Mouse (Mus musculus): ENCODE measurements around the gene Magi1. TPM values are rescaled to one million over a fixed set of nuclear protein-coding genes. Genes with fewer than 3 reads are reported as not detected.

Magi1 gene
- polyA plus RNA-seq, 1 experiment from 2014 or later, result 31.4 TPM

DNA sequence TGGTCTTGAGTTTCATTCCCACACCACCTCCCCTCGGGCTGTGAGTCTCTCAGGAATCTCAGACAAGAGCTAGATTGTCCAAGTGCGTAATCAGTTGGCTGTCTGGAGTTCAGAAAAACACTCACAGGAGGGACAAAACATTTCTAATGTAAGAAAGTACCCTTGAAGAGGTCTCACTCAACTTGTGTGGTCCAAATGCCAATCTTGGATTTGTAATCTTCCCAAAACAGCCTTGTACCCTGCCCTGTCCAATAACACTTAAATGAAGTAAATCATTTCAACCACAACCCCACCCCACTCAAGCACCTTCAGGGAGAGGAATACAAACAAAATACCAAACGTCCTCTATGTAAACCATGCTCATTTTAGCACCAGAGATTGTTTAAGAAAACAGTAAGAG, 82.8 kb downstream of the Magi1 start:
- Histone ChIP-seq H3K4me1 (ENCODE audit: control insufficient read depth, insufficient read depth, low read length) (no peaks in the 10 kb centered on the region), H3K27ac (ENCODE audit: low read depth, low read length) (no peak overlapping the region), H3K9me3 (ENCODE audit: control insufficient read depth, low read length) (no peaks in the 10 kb centered on the region), H3K27me3 (ENCODE audit: control insufficient read depth, insufficient read depth, low read length) (no peaks in the 10 kb centered on the region), H3K4me3 (ENCODE audit: low read depth, low read length) (no peak overlapping the region), H3K4me2 (ENCODE audit: low read depth, low read length) (no peak overlapping the region), H3K36me3 (ENCODE audit: control insufficient read depth, insufficient read depth, low read length) (no peaks in the 10 kb centered on the region), H3K9ac (replicated peaks; ENCODE audit: low read depth, low read length) (no peak overlapping the region)
- 66% methylated on average over 3 of the region's 3 CpGs for WGBS
- ATAC-seq (ENCODE audit: low read depth), result no peak

GRCm38 (mm10) chr6:94199696-94200095, 84.0 kb downstream of the Magi1 start:
- Histone ChIP-seq H3K9me3 (ENCODE audit: control insufficient read depth, low read length) (no peaks in the 10 kb centered on the region), H3K4me1 (ENCODE audit: control insufficient read depth, insufficient read depth, low read length) (no peaks in the 10 kb centered on the region), H3K4me3 (ENCODE audit: low read depth, low read length) (no peak overlapping the region), H3K27ac (ENCODE audit: low read depth, low read length) (no peak overlapping the region), H3K9ac (replicated peaks; ENCODE audit: low read depth, low read length) (no peak overlapping the region), H3K27me3 (ENCODE audit: control insufficient read depth, insufficient read depth, low read length) (no peaks in the 10 kb centered on the region), H3K4me2 (ENCODE audit: low read depth, low read length) (no peak overlapping the region), H3K36me3 (ENCODE audit: control insufficient read depth, insufficient read depth, low read length) (no peaks in the 10 kb centered on the region)
- no peak for ATAC-seq (ENCODE audit: low read depth)
- 92% methylated on average over 2 of the region's 2 CpGs for WGBS

DNA sequence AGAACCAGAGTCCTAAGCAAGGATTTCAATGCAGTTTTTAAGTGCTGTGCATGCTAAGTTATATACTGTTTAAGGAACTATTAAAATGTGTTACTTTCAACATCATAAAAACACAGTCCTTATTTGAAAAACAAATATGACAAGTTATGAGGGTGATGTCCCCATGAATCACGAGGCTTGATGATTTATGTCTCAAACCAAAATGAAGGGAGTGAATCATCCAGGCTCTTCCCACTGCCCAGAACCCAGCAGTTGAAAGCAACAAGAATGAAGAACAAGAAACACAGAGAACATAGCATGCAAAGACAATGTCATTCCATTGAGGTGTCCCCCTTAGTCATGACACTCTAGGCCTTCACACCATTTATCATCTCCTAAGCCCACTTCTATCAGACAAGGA, 85.9 kb downstream of the Magi1 start:
- no peak overlapping the region for H3K4me3 ChIP-seq (ENCODE audit: low read depth, low read length)
- no peaks in the 10 kb centered on the region for H3K27me3 ChIP-seq (ENCODE audit: control insufficient read depth, insufficient read depth, low read length)
- H3K9me3 ChIP-seq (ENCODE audit: control insufficient read depth, low read length), result no peaks in the 10 kb centered on the region
- H3K36me3 ChIP-seq (ENCODE audit: control insufficient read depth, insufficient read depth, low read length), result no peaks in the 10 kb centered on the region
- ATAC-seq (ENCODE audit: low read depth), result no peak
- H3K4me2 ChIP-seq (ENCODE audit: low read depth, low read length), result no peak overlapping the region
- H3K27ac ChIP-seq (ENCODE audit: low read depth, low read length), result no peak overlapping the region
- no peak overlapping the region for H3K9ac ChIP-seq (replicated peaks; ENCODE audit: low read depth, low read length)
- 80% methylated on average over 1 of the region's 1 CpGs for WGBS
- no peaks in the 10 kb centered on the region for H3K4me1 ChIP-seq (ENCODE audit: control insufficient read depth, insufficient read depth, low read length)

GRCm38 (mm10) chr6:94195303-94195911, 88.3 kb downstream of the Magi1 start:
- Histone ChIP-seq H3K36me3 (ENCODE audit: control insufficient read depth, insufficient read depth, low read length) (no peaks in the 10 kb centered on the region), H3K9ac (replicated peaks; ENCODE audit: low read depth, low read length) (no peak overlapping the region), H3K27ac (ENCODE audit: low read depth, low read length) (no peak overlapping the region), H3K27me3 (ENCODE audit: control insufficient read depth, insufficient read depth, low read length) (no peaks in the 10 kb centered on the region), H3K9me3 (ENCODE audit: control insufficient read depth, low read length) (no peaks in the 10 kb centered on the region), H3K4me1 (ENCODE audit: control insufficient read depth, insufficient read depth, low read length) (no peaks in the 10 kb centered on the region), H3K4me2 (ENCODE audit: low read depth, low read length) (no peak overlapping the region), H3K4me3 (ENCODE audit: low read depth, low read length) (no peak overlapping the region)
- 81% methylated on average over 14 of the region's 14 CpGs for WGBS
- ATAC-seq (ENCODE audit: low read depth), result no peak

- no peak overlapping the region for H3K4me2 ChIP-seq (ENCODE audit: low read depth, low read length)
These were observed 92.9 kb downstream of the Magi1 start for GRCm38 (mm10) chr6:94190830-94191229.

DNA sequence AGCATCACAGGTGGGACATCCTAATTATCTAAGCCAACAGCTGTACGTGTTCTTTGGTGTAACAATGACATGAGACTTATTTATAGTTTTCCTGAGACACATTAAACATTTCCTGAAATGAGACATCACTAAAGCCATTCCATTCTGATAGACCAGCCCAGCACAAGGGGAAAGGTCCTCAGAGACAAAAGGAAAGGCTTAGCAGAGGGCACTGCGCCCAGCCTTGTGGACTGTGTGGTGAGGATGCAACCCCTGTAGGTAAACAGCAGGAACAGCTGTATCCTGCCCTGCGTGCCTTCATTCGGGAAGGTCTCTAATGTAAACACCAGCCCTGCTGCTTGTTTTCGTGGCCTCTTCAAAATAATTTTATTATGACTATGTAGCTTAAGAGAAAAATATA, 94.3 kb downstream of the Magi1 start:
- Histone ChIP-seq H3K9ac (replicated peaks; ENCODE audit: low read depth, low read length) (no peak overlapping the region), H3K27ac (ENCODE audit: low read depth, low read length) (no peak overlapping the region), H3K9me3 (ENCODE audit: control insufficient read depth, low read length) (no peaks in the 10 kb centered on the region), H3K4me3 (ENCODE audit: low read depth, low read length) (no peak overlapping the region), H3K36me3 (ENCODE audit: control insufficient read depth, insufficient read depth, low read length) (no peaks in the 10 kb centered on the region), H3K27me3 (ENCODE audit: control insufficient read depth, insufficient read depth, low read length) (no peaks in the 10 kb centered on the region), H3K4me2 (ENCODE audit: low read depth, low read length) (no peak overlapping the region), H3K4me1 (ENCODE audit: control insufficient read depth, insufficient read depth, low read length) (no peaks in the 10 kb centered on the region)
- no peak for ATAC-seq (ENCODE audit: low read depth)
- 62% methylated on average over 5 of the region's 5 CpGs for WGBS

More at GRCm38 (mm10) chr6:94190830-94191229, 92.9 kb downstream of the Magi1 start:
- H3K4me1 ChIP-seq (ENCODE audit: control insufficient read depth, insufficient read depth, low read length), result no peaks in the 10 kb centered on the region
- 84% methylated on average over 5 of the region's 5 CpGs for WGBS
- no peak overlapping the region for H3K27ac ChIP-seq (ENCODE audit: low read depth, low read length)
- H3K9me3 ChIP-seq (ENCODE audit: control insufficient read depth, low read length), result no peaks in the 10 kb centered on the region
- H3K27me3 ChIP-seq (ENCODE audit: control insufficient read depth, insufficient read depth, low read length), result no peaks in the 10 kb centered on the region
- H3K36me3 ChIP-seq (ENCODE audit: control insufficient read depth, insufficient read depth, low read length), result no peaks in the 10 kb centered on the region
- no peak for ATAC-seq (ENCODE audit: low read depth)
- H3K9ac ChIP-seq (replicated peaks; ENCODE audit: low read depth, low read length), result no peak overlapping the region
- no peak overlapping the region for H3K4me3 ChIP-seq (ENCODE audit: low read depth, low read length)

GRCm38 (mm10) chr6:94186628-94187319, 96.9 kb downstream of the Magi1 start:
- ATAC-seq (ENCODE audit: low read depth), result no peak
- WGBS, result 80% methylated on average over 7 of the region's 7 CpGs

DNA sequence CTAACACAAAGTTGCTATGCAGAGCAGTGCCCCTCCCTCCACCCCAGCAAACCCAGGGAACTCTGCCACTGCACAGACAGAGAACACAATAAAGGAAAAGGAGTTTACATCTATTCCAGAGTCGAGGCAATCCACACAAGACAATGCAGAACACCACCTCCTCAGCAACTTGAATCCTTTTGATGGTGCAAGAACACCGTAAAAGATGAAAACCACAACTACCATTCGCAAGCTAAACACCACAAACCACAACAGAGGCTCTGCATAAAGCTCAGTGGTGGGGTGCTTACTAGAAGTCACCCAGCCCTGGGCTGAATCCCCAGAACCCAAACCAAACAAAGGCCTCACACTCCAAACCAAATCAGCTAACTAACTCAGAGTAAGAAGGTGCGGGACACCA, 99.4 kb downstream of the Magi1 start:
- Histone ChIP-seq H3K27ac (ENCODE audit: low read depth, low read length) (no peak overlapping the region), H3K27me3 (ENCODE audit: control insufficient read depth, insufficient read depth, low read length) (no peaks in the 10 kb centered on the region), H3K9me3 (ENCODE audit: control insufficient read depth, low read length) (no peaks in the 10 kb centered on the region), H3K9ac (replicated peaks; ENCODE audit: low read depth, low read length) (no peak overlapping the region), H3K4me2 (ENCODE audit: low read depth, low read length) (no peak overlapping the region), H3K4me1 (ENCODE audit: control insufficient read depth, insufficient read depth, low read length) (0 out of 2 replicates have a peak, but pooled peaks cover 6% of the 10 kb centered on the region), H3K36me3 (ENCODE audit: control insufficient read depth, insufficient read depth, low read length) (no peaks in the 10 kb centered on the region), H3K4me3 (ENCODE audit: low read depth, low read length) (no peak overlapping the region)
- ATAC-seq (ENCODE audit: low read depth), result no peak
- 62% methylated on average over 4 of the region's 4 CpGs for WGBS

More at GRCm38 (mm10) chr6:94186628-94187319, 96.9 kb downstream of the Magi1 start:
- Histone ChIP-seq H3K27me3 (ENCODE audit: control insufficient read depth, insufficient read depth, low read length) (no peaks in the 10 kb centered on the region), H3K4me2 (ENCODE audit: low read depth, low read length) (no peak overlapping the region), H3K9ac (replicated peaks; ENCODE audit: low read depth, low read length) (no peak overlapping the region), H3K4me3 (ENCODE audit: low read depth, low read length) (no peak overlapping the region), H3K9me3 (ENCODE audit: control insufficient read depth, low read length) (no peaks in the 10 kb centered on the region), H3K36me3 (ENCODE audit: control insufficient read depth, insufficient read depth, low read length) (no peaks in the 10 kb centered on the region), H3K27ac (ENCODE audit: low read depth, low read length) (no peak overlapping the region), H3K4me1 (ENCODE audit: control insufficient read depth, insufficient read depth, low read length) (0 out of 2 replicates have a peak, but pooled peaks cover 6% of the 10 kb centered on the region)

- no peaks in the 10 kb centered on the region for H3K36me3 ChIP-seq (ENCODE audit: control insufficient read depth, insufficient read depth, low read length)
- no peak overlapping the region for H3K4me2 ChIP-seq (ENCODE audit: low read depth, low read length)
- H3K9me3 ChIP-seq (ENCODE audit: control insufficient read depth, low read length), result no peaks in the 10 kb centered on the region
- no peak overlapping the region for H3K27ac ChIP-seq (ENCODE audit: low read depth, low read length)
- H3K9ac ChIP-seq (replicated peaks; ENCODE audit: low read depth, low read length), result no peak overlapping the region
- H3K4me1 ChIP-seq (ENCODE audit: control insufficient read depth, insufficient read depth, low read length), result 0 out of 2 replicates have a peak, but pooled peaks cover 6% of the 10 kb centered on the region
- 53% methylated on average over 14 of the region's 14 CpGs for WGBS
- H3K4me3 ChIP-seq (ENCODE audit: low read depth, low read length), result no peak overlapping the region
- ATAC-seq (ENCODE audit: low read depth), result no peak
- no peaks in the 10 kb centered on the region for H3K27me3 ChIP-seq (ENCODE audit: control insufficient read depth, insufficient read depth, low read length)
These were observed 100.3 kb downstream of the Magi1 start for GRCm38 (mm10) chr6:94183354-94183851.
